Mouse (Mus musculus) right cerebral cortex, postnatal 36 days (tissue): Measurements from ENCODE around the gene Gm17542.
"Not testable (repeated sequence)": the region's sequence is repeated elsewhere in the genome, so short reads cannot be mapped to it uniquely, and the experiment has no call there.

Source experiments
- DNase-seq, 2 experiments: peaks; one replicate each; pipeline ENCODE4 v3.0.0; 2022; ENCODE audit warnings: low spot score in 2 of 2, mixed read lengths in 1 of 2

The Gm17542 gene

DNA sequence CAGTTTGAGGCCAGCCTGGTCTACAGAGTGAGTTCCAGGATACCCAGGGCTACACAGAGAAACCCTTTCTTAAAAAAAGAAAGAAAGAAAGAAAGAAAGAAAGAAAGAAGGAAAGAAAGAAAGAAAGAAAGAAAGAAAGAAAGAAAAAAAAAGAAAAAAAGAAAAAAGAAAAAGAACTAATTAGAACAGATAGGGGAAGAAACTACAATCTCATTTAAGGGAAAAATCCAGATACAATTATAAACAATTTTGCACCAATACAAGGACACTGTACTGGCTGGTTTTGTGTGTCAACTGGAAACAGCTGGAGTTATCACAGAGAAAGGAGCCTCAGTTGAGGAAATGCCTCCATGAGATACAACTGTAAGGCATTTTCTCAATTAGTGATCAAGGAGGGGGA, at the start of gene Gm17542:
Gm17542 (minus strand) TSS at position 101 of the 400 bp plus-strand sequence.
- DNase-seq = not testable (repeated sequence)

DNA sequence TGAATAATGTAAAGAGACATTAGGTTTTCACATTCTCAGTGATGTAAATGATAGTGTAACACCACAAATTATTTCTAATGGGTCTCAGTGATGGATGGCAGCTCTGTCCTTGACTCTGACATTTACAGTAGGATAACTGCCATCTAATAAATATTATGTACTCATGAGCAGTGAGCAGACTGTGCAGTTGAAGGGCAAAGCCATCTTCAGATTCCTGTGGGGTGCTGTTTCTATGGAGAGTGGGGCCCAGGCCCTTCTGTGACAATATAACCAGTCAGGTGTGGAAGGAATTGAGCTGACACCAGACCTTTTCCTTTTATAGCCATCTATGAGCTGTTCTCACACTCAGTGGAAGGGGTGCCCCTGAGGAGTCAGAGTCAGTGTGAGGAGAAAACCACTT, 21.8 kb upstream of the Gm17542 start:
- no peak for DNase-seq

DNA sequence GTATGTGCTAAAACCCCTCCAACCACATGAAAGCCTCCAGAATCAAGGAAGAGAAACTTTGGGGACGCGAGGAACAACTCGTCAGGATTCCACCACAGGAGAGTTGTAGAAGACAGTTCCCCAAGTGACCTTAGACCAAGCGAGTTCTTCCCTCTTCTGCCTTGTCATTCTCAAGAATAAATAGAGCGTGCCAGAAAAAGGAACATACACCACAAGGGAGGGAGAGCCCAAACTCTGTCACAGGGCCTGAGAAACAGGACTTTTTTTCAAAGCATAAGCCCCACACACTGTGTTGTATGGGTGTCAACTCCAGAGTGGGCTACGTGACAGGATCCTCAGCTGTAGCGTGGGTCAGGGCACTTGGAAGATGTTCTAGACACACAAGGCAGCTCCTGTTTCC, 20.1 kb upstream of the Gm17542 start:
- DNase-seq = no peak

DNA sequence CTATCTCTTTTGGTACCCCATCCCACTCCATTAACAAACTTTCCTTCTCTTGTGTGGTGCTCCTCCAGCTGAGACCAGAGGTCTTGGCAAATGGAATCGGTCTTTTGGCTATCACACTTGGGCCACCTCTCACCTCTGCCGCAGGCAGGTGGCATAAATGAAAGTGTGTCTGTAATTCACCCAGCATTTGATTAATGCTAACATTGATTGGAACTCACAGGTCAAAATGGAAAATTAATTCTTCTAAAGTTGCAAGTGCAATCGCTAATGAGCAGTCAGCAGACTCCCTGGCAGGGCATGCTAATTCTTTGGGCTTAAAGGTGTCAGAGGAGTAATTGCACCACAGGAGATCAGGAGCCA, 3.2 kb downstream of the Gm17542 start:
- no peak for DNase-seq

DNA sequence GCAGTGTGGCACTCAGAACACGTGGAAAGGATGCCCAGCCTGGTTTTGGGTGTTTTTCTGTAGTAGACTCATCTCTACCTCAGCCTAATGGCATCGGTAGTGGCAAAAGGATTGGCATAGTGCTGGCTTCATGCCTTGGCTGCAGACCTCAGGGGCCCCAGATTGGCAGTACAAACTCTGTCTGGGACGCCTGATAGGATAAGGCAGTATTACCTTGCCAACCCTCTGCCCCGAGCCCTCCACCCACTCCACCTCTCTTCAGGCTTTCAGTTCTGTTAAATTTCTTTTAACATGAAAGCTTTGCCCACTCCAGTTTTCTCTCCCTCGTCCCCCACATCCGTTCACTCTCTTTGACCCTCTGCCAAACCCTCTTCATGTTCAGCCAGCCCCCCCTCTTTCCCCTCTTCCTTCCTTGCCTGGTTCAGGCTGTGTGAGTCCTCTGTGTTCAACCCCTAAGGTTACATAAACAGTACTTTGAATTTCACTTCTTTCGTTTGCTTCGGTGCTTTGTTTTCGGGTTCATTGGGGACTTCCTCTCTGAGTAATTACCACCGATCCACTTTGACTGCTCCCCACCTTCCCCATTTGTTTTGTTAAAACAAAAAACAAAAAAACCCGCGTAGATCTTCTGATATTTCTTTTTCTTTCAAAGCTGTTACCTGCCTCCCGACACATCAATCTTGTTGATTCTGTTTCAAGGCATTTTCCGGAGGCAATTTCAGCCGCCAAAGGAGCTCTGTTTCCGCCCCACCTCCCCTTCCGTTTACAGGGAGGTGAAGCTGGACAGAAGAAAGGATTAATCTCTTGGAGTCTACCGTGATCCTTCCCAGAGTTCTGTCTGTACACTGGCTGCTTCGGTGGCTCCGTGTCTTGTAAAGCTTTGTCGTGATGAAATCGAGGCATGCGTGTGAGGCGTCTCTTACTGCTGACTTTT, 3.9 kb downstream of the Gm17542 start:
- DNase-seq = no peak

DNA sequence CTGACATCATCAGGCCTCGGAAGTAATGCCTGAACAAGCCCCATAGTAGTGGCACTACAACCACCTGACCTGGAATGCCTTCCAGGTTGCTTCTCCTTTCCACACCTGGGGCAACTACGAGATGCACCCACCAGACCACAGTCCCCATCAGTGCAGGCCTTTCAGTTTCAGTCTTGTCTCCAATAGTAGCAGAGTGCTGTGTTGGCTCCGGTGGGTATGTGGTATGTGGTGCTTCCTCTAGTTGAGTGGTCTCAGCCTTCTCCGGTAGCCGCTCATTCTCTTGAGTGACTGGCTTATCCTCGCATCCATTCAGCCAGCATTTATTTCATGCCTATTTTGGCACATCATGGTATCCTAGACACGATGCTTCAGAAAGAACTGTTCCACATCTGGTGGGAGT, 4.8 kb downstream of the Gm17542 start:
- DNase-seq = no peak

DNA sequence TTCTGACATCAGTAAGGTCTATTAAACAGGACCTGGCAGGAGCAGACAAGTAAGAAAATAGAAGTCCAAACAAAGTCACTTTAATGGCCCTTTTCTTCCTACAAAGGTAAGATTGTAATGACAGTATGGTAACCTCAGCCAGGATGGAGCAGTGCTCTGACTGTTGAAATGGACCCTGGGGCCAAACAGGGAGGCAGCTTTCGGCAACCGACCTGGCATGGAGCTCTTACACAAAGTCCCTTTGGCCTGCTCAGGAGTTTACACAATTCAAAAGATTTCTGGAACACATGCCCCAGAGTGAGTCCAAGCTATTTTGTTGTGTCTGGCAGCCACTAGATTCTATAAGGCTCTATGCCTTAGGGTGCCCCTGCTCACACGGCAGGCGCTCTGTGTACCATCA, 9.0 kb downstream of the Gm17542 start:
- no peak for DNase-seq

DNA sequence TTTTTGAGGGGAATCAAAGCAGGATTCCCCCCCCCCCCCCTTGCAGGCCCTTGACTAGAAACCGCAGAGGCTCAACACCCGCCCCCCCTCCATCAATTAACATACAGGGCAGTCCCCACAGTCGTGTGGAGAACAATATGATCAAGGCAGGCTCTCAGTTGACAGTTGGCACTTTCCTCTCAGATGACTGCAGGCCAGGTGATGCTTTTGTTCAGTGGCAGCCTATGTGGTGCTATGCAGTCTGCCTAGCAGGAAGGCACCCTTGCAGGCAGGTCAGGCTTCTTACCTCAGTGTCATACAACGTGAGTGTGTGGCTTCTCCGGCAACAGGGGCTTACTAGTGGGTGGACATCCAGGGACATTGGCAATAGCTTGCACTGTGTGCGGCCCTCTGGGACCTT, 17.4 kb downstream of the Gm17542 start:
- no peak for DNase-seq

DNA sequence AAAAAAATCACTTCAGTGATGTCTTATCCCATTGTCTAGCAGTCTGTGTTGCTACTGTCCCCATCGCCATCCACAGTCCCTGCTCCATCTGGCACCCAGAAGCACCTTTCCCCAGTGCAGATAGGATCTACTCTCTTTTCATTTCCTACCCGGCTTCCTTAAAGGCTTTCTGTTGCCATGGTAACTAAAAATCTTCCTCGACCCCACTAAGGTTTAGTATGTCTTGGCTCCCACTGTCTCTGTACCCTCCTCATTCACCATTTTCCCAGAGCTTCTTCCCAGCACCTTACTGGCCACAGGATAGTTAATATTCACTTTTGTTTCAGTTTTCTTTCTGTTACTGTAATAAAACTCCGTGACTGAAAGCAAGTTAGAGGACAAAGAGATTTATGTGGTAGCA, 17.9 kb downstream of the Gm17542 start:
- DNase-seq = no peak

DNA sequence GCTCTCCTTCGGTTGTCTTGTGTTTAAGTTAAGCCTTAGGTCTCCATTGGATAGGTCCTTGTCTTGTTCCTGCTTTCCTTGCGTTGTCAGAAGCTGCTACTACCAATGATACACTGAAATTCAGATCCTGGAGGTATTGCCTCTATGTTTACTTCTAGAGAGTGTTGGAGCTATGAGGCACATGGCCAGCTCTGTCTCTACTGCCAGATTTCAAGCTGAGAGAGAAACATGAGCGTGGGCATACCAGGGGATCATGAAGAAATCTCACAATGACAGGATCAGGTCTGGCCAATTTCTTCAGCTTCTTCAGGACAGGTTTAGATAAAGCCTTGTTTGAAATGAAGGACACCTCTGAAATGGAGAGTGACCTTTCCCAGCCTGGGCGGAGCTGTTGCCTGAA, 19.1 kb downstream of the Gm17542 start:
- DNase-seq = no peak

DNA sequence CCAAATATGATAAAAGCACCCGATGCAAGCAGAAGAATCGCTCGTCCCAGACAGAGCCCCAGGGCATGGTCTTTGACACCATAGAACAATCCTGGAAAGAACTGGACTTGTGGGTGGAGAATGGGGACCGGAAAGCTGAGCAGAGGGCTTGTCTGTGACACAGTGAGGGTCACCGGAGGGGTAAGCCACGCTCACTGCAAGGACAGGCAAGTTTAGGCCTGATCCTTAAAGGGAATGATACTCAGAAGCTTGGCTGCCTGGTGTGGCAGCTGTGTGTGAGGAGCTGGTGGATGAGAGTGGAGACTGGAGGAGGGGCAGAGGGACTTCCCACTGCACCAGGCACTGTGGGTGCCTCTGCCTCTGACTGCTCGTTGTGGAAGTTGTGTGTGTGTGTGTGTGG, 27.0 kb downstream of the Gm17542 start:
- DNase-seq = no peak

DNA sequence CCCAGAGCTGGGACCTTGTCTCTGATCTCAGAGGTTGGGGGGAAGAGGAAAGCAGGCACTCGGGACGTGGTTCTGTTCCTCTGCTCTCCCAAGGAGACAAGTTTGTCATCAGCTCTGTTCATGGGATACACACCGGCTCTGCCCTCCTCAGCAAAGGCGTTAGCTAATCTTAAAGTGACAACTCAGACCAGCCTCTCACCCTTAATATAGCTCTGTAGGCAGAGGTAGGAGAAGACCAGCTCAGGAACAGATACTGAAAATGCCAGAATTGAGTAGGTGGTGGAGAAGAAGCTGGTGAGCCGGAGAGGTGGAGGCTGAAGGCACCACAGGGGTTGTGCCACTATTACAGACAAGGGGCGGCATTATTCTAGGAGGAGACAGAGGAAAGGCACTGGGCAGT, 38.7 kb downstream of the Gm17542 start:
- DNase-seq = no peak

DNA sequence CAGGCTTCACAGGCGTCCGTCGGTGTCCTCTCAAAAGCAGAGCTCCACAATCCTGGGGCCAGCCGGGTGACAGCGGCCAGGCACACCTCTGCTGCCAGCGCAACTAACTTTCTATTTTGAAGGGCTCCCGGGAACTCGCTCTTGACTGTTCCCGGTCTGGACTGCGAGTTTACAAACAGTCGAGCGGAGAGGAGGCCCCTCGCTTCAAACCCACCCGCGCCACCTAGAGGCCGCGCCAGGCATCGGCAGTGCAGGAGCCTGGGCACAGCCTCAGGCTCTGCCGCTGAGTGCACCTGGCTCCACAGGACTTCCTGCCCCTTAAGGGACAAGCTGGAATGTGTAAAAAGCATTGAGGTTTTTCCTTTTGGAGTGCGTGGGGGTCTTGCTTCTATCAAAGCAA, 42.5 kb downstream of the Gm17542 start, which contains the start of gene Edar:
Edar (minus strand) TSS at position 122 of the 400 bp plus-strand sequence.
- peak; percentile 34 to 45 for DNase-seq

DNA sequence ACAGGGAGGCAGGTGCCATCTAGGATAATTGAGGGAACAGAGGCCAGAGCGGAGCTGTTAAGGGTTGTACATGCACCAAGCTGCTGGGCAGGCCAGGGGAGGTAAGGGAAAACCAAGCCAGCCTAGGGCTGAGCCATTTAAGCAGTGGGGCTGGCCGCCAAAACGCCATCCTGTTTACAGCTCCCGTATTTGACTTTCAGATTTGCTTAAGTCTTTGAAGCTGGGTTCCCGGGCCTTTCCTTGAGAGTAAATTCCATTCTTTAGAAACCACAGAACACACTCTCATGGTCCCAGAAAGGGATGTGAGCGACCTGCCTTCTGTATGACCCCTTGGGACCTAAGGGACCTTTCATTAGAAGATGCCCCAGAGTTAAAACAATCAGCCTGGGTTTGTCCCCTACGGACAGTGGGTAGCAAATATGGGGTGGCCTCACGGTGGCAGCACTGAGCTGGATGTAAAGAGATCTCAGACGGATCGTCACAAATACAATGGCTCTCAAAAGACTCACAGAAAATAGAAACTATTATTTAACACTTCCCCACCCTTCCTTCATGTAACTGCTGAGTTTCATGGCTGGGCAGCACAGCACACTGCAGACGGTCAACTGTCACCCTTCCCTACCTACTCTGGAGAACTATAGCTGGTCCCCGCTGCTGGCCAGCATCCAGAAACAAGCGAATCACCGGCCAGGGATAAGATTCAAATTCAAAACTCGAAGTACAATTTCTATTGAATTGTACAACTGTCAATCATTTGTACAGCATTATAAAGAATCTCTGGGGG, 44.5 kb downstream of the Gm17542 start:
- DNase-seq = peak; percentile 59 to 68

DNA sequence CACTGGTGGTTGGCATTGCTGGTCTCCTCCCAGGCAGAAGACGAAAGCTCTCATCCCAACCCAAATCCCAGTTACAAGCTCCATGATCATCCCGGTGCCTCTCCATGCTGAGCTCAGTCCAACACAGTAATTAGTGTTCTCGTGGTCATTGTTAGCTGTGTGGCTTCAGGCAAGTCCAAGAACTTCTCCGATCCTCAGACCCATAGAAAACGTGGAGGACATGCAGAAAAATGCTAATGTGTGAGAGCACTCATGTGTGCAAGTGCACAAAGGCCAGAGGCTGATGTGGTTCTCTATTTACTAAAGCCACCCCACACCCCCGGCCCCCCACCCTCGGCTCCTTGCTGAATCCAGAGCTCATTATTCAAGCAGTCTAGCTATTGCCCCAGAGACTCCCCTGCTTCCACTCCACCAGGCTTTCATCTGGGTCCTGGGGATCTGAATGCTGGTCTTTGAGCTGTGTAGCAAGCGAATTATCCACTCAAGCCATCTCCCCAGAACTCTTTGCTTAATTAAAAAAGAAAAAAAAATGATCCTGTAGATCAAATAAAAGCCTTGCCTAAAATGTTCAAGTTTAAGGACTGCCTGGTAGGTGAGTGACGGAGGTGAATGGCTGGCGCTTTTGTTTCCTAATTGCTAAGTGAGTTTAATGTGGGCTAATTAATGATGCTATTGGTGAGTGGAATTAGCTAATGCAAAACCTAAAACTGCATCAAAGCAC, 45.3 kb downstream of the Gm17542 start:
- DNase-seq = no peak

DNA sequence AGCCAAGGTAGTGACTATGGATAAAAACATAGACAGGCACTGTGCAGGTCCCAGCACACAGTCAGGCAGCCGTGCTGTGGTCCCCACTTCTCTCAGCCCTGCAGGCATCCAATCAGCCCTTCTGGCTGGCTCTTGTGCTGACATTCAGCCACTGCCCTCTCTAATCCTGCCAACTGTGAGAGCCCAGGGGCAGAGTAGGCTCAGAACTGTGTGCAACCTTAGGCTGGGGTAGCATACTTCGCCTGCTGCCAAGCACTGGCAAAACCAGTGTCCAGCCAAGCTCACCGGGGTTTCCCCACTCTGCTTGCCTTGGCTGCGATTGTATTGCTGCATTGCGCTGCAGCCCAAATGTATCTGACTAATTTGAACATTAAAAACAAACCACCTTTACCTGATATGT, 54.1 kb downstream of the Gm17542 start:
- DNase-seq = no peak
